Mouse (Mus musculus): ENCODE results near the gene Upk3a. TPM values are rescaled to one million over a fixed set of nuclear protein-coding genes. Genes with fewer than 3 reads are reported as not detected.
"Not testable (repeated sequence)": the region's sequence is repeated elsewhere in the genome, so short reads cannot be mapped to it uniquely, and the experiment has no call there.

The Upk3a gene
- polyA plus RNA-seq, 1 experiment = 1.7 TPM

- DNase-seq (ENCODE audit: low read depth) = no peak
Measured at GRCm38 (mm10) chr15:85000984-85001982, 15.7 kb upstream of the Upk3a start.

GRCm38 (mm10) chr15:85009666-85010065, 7.3 kb upstream of the Upk3a start:
- no peak for DNase-seq (ENCODE audit: low read depth)

GRCm38 (mm10) chr15:85011895-85012661, 4.9 kb upstream of the Upk3a start:
- DNase-seq (ENCODE audit: low read depth) = no peak

- no peak for DNase-seq (ENCODE audit: low read depth)
Measured at GRCm38 (mm10) chr15:85012662-85013054, 4.3 kb upstream of the Upk3a start.

- DNase-seq (ENCODE audit: low read depth) = no peak
Measured at GRCm38 (mm10) chr15:85015771-85016170, 1.2 kb upstream of the Upk3a start.

- DNase-seq (ENCODE audit: low read depth) = no peak
Measured at GRCm38 (mm10) chr15:85022211-85022610, 5.3 kb downstream of the Upk3a start.

- DNase-seq (ENCODE audit: low read depth) = no peak
Measured at GRCm38 (mm10) chr15:85026197-85026596, 9.3 kb downstream of the Upk3a start.

GRCm38 (mm10) chr15:85027740-85028139, 10.8 kb downstream of the Upk3a start:
- DNase-seq (ENCODE audit: low read depth) = no peak

- DNase-seq (ENCODE audit: low read depth) = not testable (repeated sequence)
Measured at GRCm38 (mm10) chr15:85028648-85029047, 11.7 kb downstream of the Upk3a start, which contains the start of gene Fam118a. Gene Fam118a, plus strand, starts transcription at chr15:85028948.

- not testable (repeated sequence) for DNase-seq (ENCODE audit: low read depth)
Measured at GRCm38 (mm10) chr15:85030643-85031042, 13.7 kb downstream of the Upk3a start.

- DNase-seq (ENCODE audit: low read depth) = no peak
Measured at GRCm38 (mm10) chr15:85031866-85032265, 14.9 kb downstream of the Upk3a start.

GRCm38 (mm10) chr15:85033916-85034315, 17.0 kb downstream of the Upk3a start:
- DNase-seq (ENCODE audit: low read depth) = not testable (repeated sequence)

- no peak for DNase-seq (ENCODE audit: low read depth)
Measured at GRCm38 (mm10) chr15:85036566-85037342, 19.8 kb downstream of the Upk3a start.

- DNase-seq (ENCODE audit: low read depth) = no peak
Measured at GRCm38 (mm10) chr15:85037343-85037690, 20.4 kb downstream of the Upk3a start.

- DNase-seq (ENCODE audit: low read depth) = no peak
Measured at GRCm38 (mm10) chr15:85041546-85042225, 24.7 kb downstream of the Upk3a start.

- no peak for DNase-seq (ENCODE audit: low read depth)
Measured at GRCm38 (mm10) chr15:85042361-85042954, 25.5 kb downstream of the Upk3a start.

GRCm38 (mm10) chr15:85043116-85043515, 26.2 kb downstream of the Upk3a start:
- DNase-seq (ENCODE audit: low read depth) = no peak

- DNase-seq (ENCODE audit: low read depth) = no peak
Measured at GRCm38 (mm10) chr15:85043761-85044160, 26.8 kb downstream of the Upk3a start.

- DNase-seq (ENCODE audit: low read depth) = no peak
Measured at GRCm38 (mm10) chr15:85046230-85046950, 29.4 kb downstream of the Upk3a start.

GRCm38 (mm10) chr15:85047865-85048264, 30.9 kb downstream of the Upk3a start:
- no peak for DNase-seq (ENCODE audit: low read depth)
